In genomic region chr5:138116255-138117198, GRCm38 (mm10) we compare ENCODE assay signal across 8 mouse cellular contexts. TPM values are rescaled to one million over a fixed set of nuclear protein-coding genes. Genes with fewer than 3 reads are reported as not detected.
DNase-seq lines count a peak whose midpoint lies in the region; ATAC-seq lines count a peak whose summit lies in the region.

Zscan21 (plus strand) TSS chr5:138116903.

- peak within 1 kb of the TSS; percentile 72 for H3K9ac ChIP-seq in hindbrain, embryonic 16.5 days (ENCODE audit: low read depth, low read length)

- H3K36me3 ChIP-seq in hindbrain, embryonic 16.5 days (ENCODE audit: control insufficient read depth, insufficient read depth, low read length) = no peaks in the 10 kb centered on the region; the same call in 1 of the 2 replicates
- no peaks in the 10 kb centered on the region for H3K36me3 ChIP-seq in macrophage (ENCODE audit: inconsistent target)

- H3K4me2 ChIP-seq in hindbrain, embryonic 16.5 days (ENCODE audit: low read length) = peak within 1 kb of the TSS; percentile 67

- peak within 1 kb of the TSS; percentile 59 for H3K4me3 ChIP-seq in hindbrain, embryonic 16.5 days (ENCODE audit: low read length)
- peak within 1 kb of the TSS; percentile 84 for H3K4me3 ChIP-seq in macrophage (ENCODE audit: inconsistent target)

- no peaks in the 10 kb centered on the region for H3K27me3 ChIP-seq in hindbrain, embryonic 16.5 days (replicated peaks; ENCODE audit: control insufficient read depth, insufficient read depth, low read length)

- H3K27ac ChIP-seq in hindbrain, embryonic 16.5 days (ENCODE audit: low read depth, low read length) = peak within 1 kb of the TSS; percentile 89
- H3K27ac ChIP-seq in macrophage = peak within 1 kb of the TSS; percentile 69

- no peaks in the 10 kb centered on the region for H3K9me3 ChIP-seq in hindbrain, embryonic 16.5 days (ENCODE audit: control insufficient read depth, low read length)

- DNase-seq in WW6 (ENCODE audit: low read depth, low spot score) = peak; percentile 70
- peak; percentile 67 to 83 for DNase-seq in cerebellum, postnatal 4 days (ENCODE audit: low spot score in 2 of 2)
- DNase-seq in gastrocnemius, adult 18-20 months (ENCODE audit: low spot score) = peak; percentile 91
- DNase-seq in left cerebral cortex, adult 18-20 months (ENCODE audit: low spot score in 2 of 2) = peak; percentile 86 to 90
- DNase-seq in right cerebral cortex, adult 18-20 months = peak; percentile 91
- DNase-seq in urinary bladder, postnatal 10 days (ENCODE audit: low spot score) = peak; percentile 67

- peak; percentile 98 for ATAC-seq in hindbrain, embryonic 16.5 days

- 7% methylated on average over 38 of the region's 38 CpGs for WGBS in hindbrain, embryonic 16.5 days
- 8% methylated on average over 37 of the region's 38 CpGs for WGBS in macrophage (ENCODE audit: missing documents)

- H3K4me1 ChIP-seq in hindbrain, embryonic 16.5 days (ENCODE audit: control insufficient read depth, insufficient read depth, low read depth, low read length) = peaks cover 14% of the 10 kb centered on the region

- H3K79me2 ChIP-seq in macrophage (ENCODE audit: inconsistent target) = peaks cover 20% of the 10 kb centered on the region; the same call in 1 of the 2 replicates

RNA-seq across cellular contexts. Expression of gene Zscan21, which starts in this region (rescaled TPM):
- total RNA-seq in gastrocnemius, adult 18-20 months (2021) = 10 to 100 TPM; 15.0 to 15.4 TPM
- polyA plus RNA-seq in hindbrain, embryonic 16.5 days (2015; fragmentation: Nextera tagmentation; extraction: Ambion mirVana) = 79.0 and 82.3 TPM in 2 replicates
- total RNA-seq in left cerebral cortex, adult 18-20 months (2021) = 10 to 100 TPM; 17.2 to 17.4 TPM
- 10 to 100 TPM; 10.5 to 34.6 (median 17.1) TPM for total RNA-seq in macrophage (2018; cell fraction: chromatin; rRNA removed)
- 10 to 100 TPM in 24 of 26 experiments, 1 to 10 TPM in 2; 8.9 to 17.5 (median 12.1) TPM for total RNA-seq in macrophage (2018; cell fraction: cytosol; rRNA removed)
- 10 to 100 TPM; 12.8 to 29.0 (median 17.3) TPM for total RNA-seq in macrophage (2018; cell fraction: nucleus; rRNA removed)
- 9.8 to 15.5 TPM (median 15.2 TPM) in 3 replicates for polyA plus RNA-seq in macrophage (2018)

Comparison
In these comparisons a context has a peak if more than half of its experiments do, and no peak if none do; other contexts are left out.
1. Peak in every context shown above with its lines: DNase-seq, ATAC-seq, H3K4me3 ChIP-seq and H3K27ac ChIP-seq.